Mouse (Mus musculus) G1E (cell line): ENCODE measurements around the gene Cox4i1.

Experiments used
- CTCF ChIP-seq: IDR thresholded peaks from 2 replicates; pipeline ENCODE4 v1.5.1; 2012; ENCODE audit warnings: low read depth, low read length, inconsistent platforms, mixed read lengths
- GATA1 ChIP-seq: IDR thresholded peaks from 2 replicates; pipeline ENCODE4 v1.6.1; 2012; ENCODE audit warnings: borderline replicate concordance, low read length, inconsistent platforms, mixed read lengths
- TAL1 ChIP-seq: conservative IDR thresholded peaks from 2 replicates; pipeline ENCODE4 v1.6.1; 2012; ENCODE audit warnings: low read depth, low read length, inconsistent platforms, mixed read lengths

DNA sequence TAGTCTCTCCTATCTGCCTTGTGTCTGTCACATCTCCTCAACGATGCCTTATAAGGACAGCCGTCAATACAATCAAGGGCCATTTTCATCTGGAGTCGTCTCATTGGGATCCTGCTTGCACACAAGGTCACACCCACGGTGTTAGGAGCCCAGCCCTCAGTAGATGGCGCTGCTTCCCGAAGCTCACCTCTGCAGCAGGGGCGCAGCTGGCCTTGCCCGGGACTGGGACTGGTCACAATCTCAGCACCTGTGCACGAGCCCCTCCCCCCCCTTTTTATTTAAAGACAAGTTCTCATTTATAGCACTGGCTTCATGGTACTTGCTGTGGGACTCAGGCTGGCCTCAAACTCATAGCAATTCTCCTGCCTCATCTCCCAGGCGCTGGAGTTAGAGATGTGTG, 15.6 kb downstream of the Cox4i1 start:
- TF ChIP-seq CTCF: no peak
- TF ChIP-seq TAL1: no peak
- no peak for TF ChIP-seq GATA1
